Mouse (Mus musculus) hindbrain, embryonic 14.5 days (tissue): ENCODE data around the gene Lep. TPM values are rescaled to one million over a fixed set of nuclear protein-coding genes. Genes with fewer than 3 reads are reported as not detected.
A peak's percentile ranks its signal among the peaks of the same experiment; 100 is the strongest.

Source experiments
- ATAC-seq: fragments of 200-750 bp; cut with Nextera tagmentation; 2 replicates; pipeline ENCODE4 v1.8.0; 2017; ENCODE audit warnings: moderate number of reproducible peaks, mild to moderate bottlenecking, moderate TSS enrichment, moderate library complexity; ENCODE audit not compliant: low FRiP score
- DNase-seq: peaks from one replicate; pipeline ENCODE4 v3.0.0-alpha.2; 2015; ENCODE audit warnings: low spot score
- H3K27ac ChIP-seq: fragments of 300-500 bp; sonication (generic); 2 replicates; pipeline ENCODE4 v1.5.1; 2014; ENCODE audit warnings: mild to moderate bottlenecking, moderate library complexity
- H3K27me3 ChIP-seq: fragments of 300-500 bp; sonication (generic); 2 replicates; pipeline ENCODE4 v1.6.1; 2014; ENCODE audit warnings: mild to moderate bottlenecking, low read length, mixed read lengths; ENCODE audit not compliant: control insufficient read depth, insufficient read depth
- H3K36me3 ChIP-seq: fragments of 300-500 bp; sonication (generic); replicated peaks from 2 replicates; pipeline ENCODE4 v1.6.1; 2014; ENCODE audit not compliant: control insufficient read depth, insufficient read depth
- H3K4me1 ChIP-seq: fragments of 300-500 bp; sonication (generic); replicated peaks from 2 replicates; pipeline ENCODE4 v1.6.1; 2014; ENCODE audit warnings: antibody characterized with exemption, low read length, mixed read lengths; ENCODE audit not compliant: control insufficient read depth, insufficient read depth
- H3K4me2 ChIP-seq: fragments of 300-500 bp; sonication (generic); replicated peaks from 2 replicates; pipeline ENCODE4 v1.6.1; 2014; ENCODE audit warnings: mild to moderate bottlenecking, moderate library complexity
- H3K4me3 ChIP-seq: fragments of 300-500 bp; sonication (generic); replicated peaks from 2 replicates; pipeline ENCODE4 v1.5.1; 2014; ENCODE audit warnings: mild to moderate bottlenecking, low read length
- H3K9ac ChIP-seq: fragments of 300-500 bp; sonication (generic); 2 replicates; pipeline ENCODE4 v1.6.1; 2014
- H3K9me3 ChIP-seq: fragments of 300-500 bp; sonication (generic); 2 replicates; pipeline ENCODE4 v1.6.1; 2016; ENCODE audit warnings: low read length; ENCODE audit not compliant: control insufficient read depth
- WGBS: fragments of 180-500 bp; shearing (Covaris S2); extraction: QIAGEN DNeasy Blood & Tissue Kit; methylation state at CpG from one replicate; pipeline ENCODE4 v1.1.7; 2014; 5-methylcytosine and 5-hydroxymethylcytosine counted together
- polyA plus RNA-seq: library from polyadenylated mRNA; unstranded; fragments of >200 nt; fragmentation: Nextera tagmentation; extraction: Ambion mirVana; gene quantifications from 2 replicates; pipeline ENCODE4 v1.2.1, GENCODE M21; 2014

Gene Lep
- polyA plus RNA-seq, 1 experiment from 2014 or later = not detected

DNA sequence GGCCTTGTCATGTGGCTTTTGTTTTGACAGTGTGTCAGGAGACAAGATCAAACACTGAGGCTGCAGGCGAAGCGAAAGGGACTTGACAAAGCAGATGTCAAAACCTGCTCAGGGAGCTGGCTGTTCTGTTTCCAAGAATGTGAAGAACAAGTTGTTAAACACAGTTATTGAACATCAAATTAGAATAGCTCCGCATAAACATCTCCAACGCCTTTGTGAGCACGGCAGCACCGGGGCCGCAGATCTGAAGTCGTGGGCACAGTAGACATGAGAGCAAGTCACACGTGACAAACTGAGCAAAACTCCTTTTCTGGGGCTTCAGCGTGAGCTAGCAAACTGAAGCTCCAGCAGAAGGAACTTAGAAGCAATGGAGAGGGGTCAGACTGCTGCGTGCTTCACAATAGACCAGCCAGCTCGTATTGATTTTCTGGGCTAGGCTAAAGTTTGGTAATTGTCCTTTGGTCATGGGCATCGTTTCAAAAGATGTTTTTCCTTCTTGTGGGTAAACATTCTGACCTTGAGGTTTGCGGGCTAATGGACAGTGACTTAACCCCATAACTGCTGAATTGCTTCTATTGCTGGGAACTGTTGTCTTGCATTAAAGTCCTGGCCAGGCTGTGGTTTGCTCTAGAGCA lies 39.6 kb downstream of the Lep start:
- DNase-seq (no peak), ATAC-seq (no peak)
- no peak overlapping the region for H3K4me3 ChIP-seq
- no peak overlapping the region for H3K27ac ChIP-seq
- 58% methylated on average over 14 of the region's 14 CpGs for WGBS
- no peaks in the 10 kb centered on the region for H3K27me3 ChIP-seq
- H3K36me3 ChIP-seq = no peaks in the 10 kb centered on the region
- no peaks in the 10 kb centered on the region for H3K9me3 ChIP-seq
- H3K4me2 ChIP-seq = no peak overlapping the region
- no peaks in the 10 kb centered on the region for H3K4me1 ChIP-seq
- H3K9ac ChIP-seq = no peak overlapping the region

DNA sequence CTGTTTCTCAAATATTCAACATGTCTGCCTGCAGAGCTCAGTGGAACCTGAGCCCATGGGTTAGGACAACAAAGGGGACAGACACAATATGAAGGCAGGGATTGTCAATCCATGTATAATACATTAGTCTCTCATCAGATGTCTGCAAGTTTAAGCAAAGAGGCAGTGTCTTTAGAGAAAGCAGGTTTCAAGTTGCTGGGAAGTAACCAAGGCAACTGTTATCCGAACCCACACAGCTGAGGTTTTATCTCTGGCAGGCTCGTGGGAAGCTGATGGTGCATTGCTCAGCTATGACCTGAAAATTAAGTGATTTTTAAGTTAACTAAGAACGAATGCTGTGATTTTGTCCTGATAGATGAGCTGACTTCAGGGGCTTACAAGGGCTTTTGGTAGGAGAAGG lies 40.4 kb downstream of the Lep start:
- Histone ChIP-seq H3K4me1 (no peaks in the 10 kb centered on the region), H3K27ac (no peak overlapping the region), H3K9me3 (no peaks in the 10 kb centered on the region), H3K4me3 (no peak overlapping the region), H3K27me3 (no peaks in the 10 kb centered on the region), H3K9ac (no peak overlapping the region), H3K36me3 (no peaks in the 10 kb centered on the region), H3K4me2 (no peak overlapping the region)
- no peak for ATAC-seq
- 30% methylated on average over 3 of the region's 3 CpGs for WGBS
- no peak for DNase-seq

DNA sequence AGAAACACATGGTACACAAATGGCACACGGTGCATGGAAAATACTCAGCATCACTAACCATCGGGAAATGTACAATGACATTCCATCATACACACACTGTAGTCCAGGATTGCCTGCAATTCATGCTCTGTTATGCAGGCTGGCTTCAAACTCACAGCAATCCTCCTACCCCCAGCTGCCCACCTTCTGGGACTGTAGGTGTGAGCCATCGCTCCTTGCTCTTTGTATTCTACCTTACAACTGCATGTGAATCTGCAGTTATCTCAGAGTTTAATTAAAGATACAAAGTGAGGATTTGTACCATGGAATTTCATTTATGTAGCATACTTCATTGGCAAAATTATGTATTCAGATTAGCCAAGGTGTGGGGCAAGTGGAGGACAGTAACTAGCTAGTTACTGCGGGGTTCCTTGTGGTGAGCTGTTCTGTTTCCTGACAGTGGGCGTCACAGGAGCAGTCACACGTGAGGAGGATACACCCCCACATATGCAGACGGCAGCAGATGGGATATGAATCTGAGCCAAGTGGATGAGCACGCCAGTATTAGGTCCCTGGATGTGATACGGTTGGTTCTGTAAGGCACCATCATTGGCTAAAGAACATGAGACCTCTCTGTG lies 41.3 kb downstream of the Lep start:
- DNase-seq (peak; percentile 31), ATAC-seq (no peak)
- Histone ChIP-seq H3K27me3 (no peaks in the 10 kb centered on the region), H3K9me3 (no peaks in the 10 kb centered on the region), H3K36me3 (no peaks in the 10 kb centered on the region), H3K4me3 (no peak overlapping the region), H3K4me1 (no peaks in the 10 kb centered on the region), H3K4me2 (no peak overlapping the region), H3K27ac (no peak overlapping the region), H3K9ac (no peak overlapping the region)
- WGBS = 79% methylated on average over 9 of the region's 9 CpGs

DNA sequence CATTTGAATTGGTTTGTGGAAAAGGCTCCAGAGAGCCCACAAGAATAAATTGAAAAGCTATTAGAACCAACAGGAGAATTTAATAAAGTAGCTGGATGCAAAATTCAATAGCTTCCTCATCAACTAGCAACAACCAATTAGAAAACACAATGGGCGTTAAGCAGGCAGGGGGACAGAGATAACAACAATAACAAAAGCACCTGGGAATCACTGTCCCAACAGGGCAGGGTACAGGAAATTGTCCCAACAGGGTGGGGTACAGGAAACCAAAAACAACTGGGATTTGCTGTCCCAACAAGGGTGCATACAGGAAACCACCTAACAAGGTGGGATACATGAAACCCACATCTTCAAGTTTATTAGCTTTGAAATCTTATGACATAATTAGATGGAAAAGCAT lies 48.4 kb downstream of the Lep start:
- Histone ChIP-seq H3K4me1 (no peaks in the 10 kb centered on the region), H3K4me2 (no peak overlapping the region), H3K4me3 (no peak overlapping the region), H3K27me3 (no peaks in the 10 kb centered on the region), H3K9ac (no peak overlapping the region), H3K9me3 (no peaks in the 10 kb centered on the region), H3K27ac (no peak overlapping the region), H3K36me3 (no peaks in the 10 kb centered on the region)
- 48% methylated on average over 1 of the region's 1 CpGs for WGBS
- ATAC-seq (no peak), DNase-seq (no peak)

DNA sequence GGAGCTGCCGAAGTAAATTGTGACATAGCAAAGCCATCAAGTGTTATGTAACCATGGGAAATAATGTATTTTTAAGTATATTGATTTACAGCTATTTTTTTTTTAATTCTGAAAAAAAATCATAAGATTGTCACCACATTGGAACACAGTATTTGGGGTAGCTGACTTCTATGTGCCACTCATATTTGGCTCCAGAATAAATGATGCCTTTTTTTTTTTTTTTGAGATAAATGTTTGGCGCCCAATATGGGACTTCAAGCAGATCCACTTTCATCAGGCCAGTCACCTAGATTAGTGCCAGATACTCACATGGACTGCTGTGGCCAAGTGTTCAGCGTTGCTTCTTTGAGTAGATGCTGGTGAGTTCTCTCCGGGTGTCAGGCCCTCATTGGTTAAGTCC lies 51.5 kb downstream of the Lep start:
- no peaks in the 10 kb centered on the region for H3K9me3 ChIP-seq
- no peak overlapping the region for H3K4me3 ChIP-seq
- no peaks in the 10 kb centered on the region for H3K4me1 ChIP-seq
- no peak overlapping the region for H3K4me2 ChIP-seq
- DNase-seq (no peak), ATAC-seq (no peak)
- H3K36me3 ChIP-seq = no peaks in the 10 kb centered on the region
- no peak overlapping the region for H3K27ac ChIP-seq
- 91% methylated on average over 4 of the region's 4 CpGs for WGBS
- H3K9ac ChIP-seq = no peak overlapping the region
- no peaks in the 10 kb centered on the region for H3K27me3 ChIP-seq

DNA sequence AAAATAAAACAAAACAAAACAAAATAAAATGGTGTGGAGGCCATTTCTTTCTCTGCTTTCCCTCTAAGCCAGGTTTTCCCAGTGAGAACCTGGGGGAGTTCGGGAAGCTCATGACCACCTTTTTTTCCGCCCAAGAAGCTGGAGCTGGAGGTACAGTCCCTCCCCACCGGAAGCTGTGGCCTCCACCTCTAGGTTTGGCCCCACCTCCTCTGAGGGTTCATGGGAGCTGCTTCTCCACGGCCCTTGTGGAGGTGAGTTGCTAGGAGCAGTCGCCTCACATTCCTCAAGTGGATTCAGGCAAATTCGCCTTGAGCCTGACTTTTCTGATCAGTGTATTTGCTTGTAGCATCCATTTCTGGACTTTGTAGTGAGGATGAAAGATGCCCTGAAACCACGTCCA lies 55.7 kb downstream of the Lep start:
- no peaks in the 10 kb centered on the region for H3K27me3 ChIP-seq
- no peaks in the 10 kb centered on the region for H3K9me3 ChIP-seq
- no peak for DNase-seq
- no peak overlapping the region for H3K9ac ChIP-seq
- H3K4me1 ChIP-seq = no peaks in the 10 kb centered on the region
- 73% methylated on average over 7 of the region's 7 CpGs for WGBS
- no peak for ATAC-seq
- no peak overlapping the region for H3K27ac ChIP-seq
- H3K4me3 ChIP-seq = no peak overlapping the region
- H3K4me2 ChIP-seq = no peak overlapping the region
- H3K36me3 ChIP-seq = no peaks in the 10 kb centered on the region

DNA sequence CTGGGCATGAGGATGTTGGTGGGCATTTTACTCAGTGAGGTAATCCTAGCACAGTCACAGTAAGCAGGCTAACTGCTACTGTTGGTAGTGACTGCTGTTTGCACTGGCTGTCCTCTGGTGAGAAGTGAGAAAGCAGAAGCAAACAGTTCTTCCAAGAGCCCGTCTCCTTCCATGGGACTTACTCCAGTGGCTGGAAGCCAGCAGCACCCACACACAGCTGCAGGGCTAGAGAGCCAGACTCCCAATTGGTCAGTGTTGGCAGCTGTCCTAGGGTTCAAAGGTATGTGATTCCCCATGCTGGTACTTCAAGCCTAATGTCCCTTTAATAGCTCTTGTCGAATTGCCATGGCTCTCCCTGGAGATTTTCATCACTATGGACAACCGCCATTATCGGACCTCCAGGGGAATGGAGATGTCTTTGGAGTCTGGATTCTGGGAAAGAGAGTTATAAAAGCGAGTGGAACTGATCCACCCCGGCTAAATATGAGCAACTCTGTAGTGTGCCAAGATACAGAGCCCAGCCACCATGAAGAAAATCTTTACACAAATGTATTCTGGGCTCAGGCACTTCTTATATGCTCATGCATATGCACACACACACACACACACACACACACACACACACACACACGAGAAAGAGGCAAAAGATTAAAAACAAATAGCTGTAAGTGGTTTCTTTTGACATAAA lies 57.5 kb downstream of the Lep start:
- 47% methylated on average over 7 of the region's 7 CpGs for WGBS
- Histone ChIP-seq H3K27ac (no peak overlapping the region), H3K9me3 (no peaks in the 10 kb centered on the region), H3K36me3 (no peaks in the 10 kb centered on the region), H3K4me2 (no peak overlapping the region), H3K4me3 (no peak overlapping the region), H3K4me1 (no peaks in the 10 kb centered on the region), H3K9ac (no peak overlapping the region), H3K27me3 (no peaks in the 10 kb centered on the region)
- DNase-seq (peak; percentile 53), ATAC-seq (peak; percentile 78)

DNA sequence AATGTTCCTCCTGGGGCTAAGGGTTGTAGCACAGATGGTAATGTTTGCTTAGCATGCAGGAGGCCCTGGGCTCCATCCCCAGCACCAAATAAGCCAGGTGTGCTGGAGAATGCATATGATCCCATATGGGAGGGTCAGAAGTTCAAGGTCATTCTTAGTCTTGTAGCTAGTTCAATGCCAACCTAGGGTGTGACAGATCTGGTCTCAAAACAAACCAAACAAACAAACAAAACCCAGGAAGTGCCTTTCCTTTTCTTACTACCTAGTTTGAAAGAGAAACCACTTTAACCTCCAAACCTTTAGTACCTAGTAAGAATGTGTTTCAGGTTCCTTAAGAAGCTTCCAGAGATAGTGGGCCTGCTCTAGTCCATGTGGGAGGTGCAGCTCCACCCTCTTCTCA lies 58.2 kb downstream of the Lep start:
- H3K9me3 ChIP-seq = no peaks in the 10 kb centered on the region
- ATAC-seq (no peak), DNase-seq (no peak)
- no peak overlapping the region for H3K4me2 ChIP-seq
- H3K36me3 ChIP-seq = no peaks in the 10 kb centered on the region
- H3K4me1 ChIP-seq = no peaks in the 10 kb centered on the region
- H3K27ac ChIP-seq = no peak overlapping the region
- no peak overlapping the region for H3K9ac ChIP-seq
- no peaks in the 10 kb centered on the region for H3K27me3 ChIP-seq
- H3K4me3 ChIP-seq = no peak overlapping the region

DNA sequence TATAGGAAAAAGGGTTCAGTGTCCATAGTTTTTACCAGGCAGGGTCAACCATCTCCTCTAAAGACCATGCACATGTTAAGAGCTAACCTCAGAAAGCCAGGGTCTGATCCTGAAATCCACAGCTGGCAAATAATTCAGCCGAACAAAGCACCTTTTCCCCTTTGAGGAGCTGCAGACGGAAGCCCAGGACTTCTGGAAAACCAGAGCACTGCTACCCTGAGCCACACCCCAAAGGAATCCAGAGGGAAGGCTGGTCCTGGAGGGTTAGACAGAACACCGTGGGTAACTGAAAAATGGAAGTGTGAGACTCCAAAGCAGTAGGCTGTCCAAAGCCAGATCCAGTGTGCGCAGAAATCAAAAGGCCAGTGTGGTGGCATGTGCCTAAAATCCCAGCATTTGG lies 58.9 kb downstream of the Lep start:
- no peaks in the 10 kb centered on the region for H3K4me1 ChIP-seq
- H3K4me2 ChIP-seq = no peak overlapping the region
- no peak overlapping the region for H3K27ac ChIP-seq
- peaks cover 4% of the 10 kb centered on the region for H3K36me3 ChIP-seq
- H3K27me3 ChIP-seq = no peaks in the 10 kb centered on the region
- DNase-seq (no peak), ATAC-seq (no peak)
- no peaks in the 10 kb centered on the region for H3K9me3 ChIP-seq
- no peak overlapping the region for H3K9ac ChIP-seq
- 75% methylated on average over 4 of the region's 4 CpGs for WGBS
- H3K4me3 ChIP-seq = no peak overlapping the region
